22 mouse cellular contexts compared by ENCODE assay signal in the genomic region with DNA sequence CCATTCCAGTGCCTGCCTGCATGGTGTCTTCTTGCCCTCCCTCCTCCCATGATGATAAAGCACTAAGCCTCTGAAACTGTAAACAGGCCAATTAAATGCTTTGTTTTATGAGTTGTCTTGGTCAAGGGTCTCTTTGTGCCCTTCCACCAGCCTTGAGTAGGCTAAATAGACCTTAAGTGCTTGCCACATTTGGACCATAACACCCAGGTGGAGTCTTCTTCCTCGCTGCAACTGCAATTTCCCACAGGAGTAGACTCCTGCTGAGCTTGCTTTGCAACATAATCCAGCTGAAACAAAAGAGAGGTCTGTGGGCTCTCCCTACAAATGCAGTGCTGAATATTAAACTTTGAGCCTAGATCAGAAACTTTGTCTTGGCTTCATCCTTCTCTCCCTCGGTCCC. TPM values are rescaled to one million over a fixed set of nuclear protein-coding genes. Genes with fewer than 3 reads are reported as not detected.
DNase-seq lines count a peak whose midpoint lies in the region; ATAC-seq and TF ChIP-seq lines count a peak whose summit lies in the region.
"Had no signal": no experiment of that assay in that cellular context is flagged by ENCODE, and none has a peak within 500 bp of the region (broad histone marks: within the 10 kb centered on the region; RNA-seq: fewer than 3 reads in every experiment).

No protein-coding gene starts in this region.

- WGBS in cerebellum, adult 2 months = 57% methylated on average over 2 of the region's 2 CpGs
- 17% methylated on average over 2 of the region's 2 CpGs for WGBS in forebrain, embryonic 15.5 days

- no peak overlapping the region for H3K9ac ChIP-seq in forebrain, embryonic 15.5 days (replicated peaks)
- H3K9ac ChIP-seq: embryonic facial prominence, embryonic 12.5 days; forebrain, embryonic 13.5 days had no signal

- no peak for TF ChIP-seq POLR2A in cerebellum, adult 2 months (IDR thresholded peaks at IDR 0.05; ENCODE audit: borderline replicate concordance, insufficient read depth, low read length)

- ATAC-seq in forebrain, embryonic 15.5 days (replicated peaks) = no peak
- ATAC-seq: CD4-positive, CD25-positive, alpha-beta regulatory T cell, adult 4 months; forebrain, embryonic 13.5 days; forebrain, embryonic 16.5 days; Patski had no signal

- H3K9me3 ChIP-seq in forebrain, embryonic 15.5 days = no peaks in the 10 kb centered on the region
- H3K9me3 ChIP-seq: embryonic facial prominence, embryonic 10.5 days; embryonic facial prominence, embryonic 12.5 days; forebrain, embryonic 13.5 days; G1E had no signal

- H3K36me3 ChIP-seq in forebrain, embryonic 15.5 days = no peaks in the 10 kb centered on the region
- H3K36me3 ChIP-seq: embryonic facial prominence, embryonic 10.5 days; embryonic facial prominence, embryonic 12.5 days; G1E had no signal

- DNase-seq in cerebellum, adult 2 months = no peak
- no peak for DNase-seq in cerebellum, postnatal 10 days
- DNase-seq in R1 (ENCODE audit: low read depth, low spot score) = peak; percentile 93
- DNase-seq in ZHBTc4 (ENCODE audit: low read depth, low spot score) = peak; percentile 89
- DNase-seq in adrenal gland, adult 8-10 months = no peak
- DNase-seq: adrenal gland, adult 2 months; adrenal gland, postnatal 14 days; adrenal gland, postnatal 36 days; B cell, adult 2 months; cerebellum, adult 11-12 months; cerebellum, adult 8-10 months; cerebellum, adult 9-11 months; cerebellum, postnatal 25 days had no signal

- no peak overlapping the region for H3K4me3 ChIP-seq in cerebellum, adult 2 months (replicated peaks; ENCODE audit: insufficient read depth, low read depth, low read length)
- H3K4me3 ChIP-seq in forebrain, embryonic 15.5 days = no peak overlapping the region
- H3K4me3 ChIP-seq: embryonic facial prominence, embryonic 10.5 days; embryonic facial prominence, embryonic 12.5 days; forebrain, embryonic 13.5 days had no signal

- no peak overlapping the region for H3K4me2 ChIP-seq in forebrain, embryonic 15.5 days (replicated peaks)
- H3K4me2 ChIP-seq: embryonic facial prominence, embryonic 12.5 days; forebrain, embryonic 13.5 days had no signal

- no peak for TF ChIP-seq CTCF in cerebellum, adult 2 months (IDR thresholded peaks at IDR 0.05; ENCODE audit: borderline replicate concordance, insufficient read depth, low read depth, low read length)

- H3K27me3 ChIP-seq in cerebellum, adult 2 months (ENCODE audit: control insufficient read depth, insufficient read depth, low read length) = no peaks in the 10 kb centered on the region
- no peaks in the 10 kb centered on the region for H3K27me3 ChIP-seq in forebrain, embryonic 15.5 days
- H3K27me3 ChIP-seq: CH12.LX; embryonic facial prominence, embryonic 12.5 days; forebrain, embryonic 13.5 days had no signal

- H3K4me1 ChIP-seq in cerebellum, adult 2 months (ENCODE audit: control insufficient read depth, insufficient read depth, low read length) = peaks cover 15% of the 10 kb centered on the region
- no peaks in the 10 kb centered on the region for H3K4me1 ChIP-seq in forebrain, embryonic 15.5 days
- H3K4me1 ChIP-seq: embryonic facial prominence, embryonic 10.5 days; embryonic facial prominence, embryonic 12.5 days; forebrain, embryonic 13.5 days had no signal

- H3K27ac ChIP-seq in cerebellum, adult 2 months (ENCODE audit: insufficient read depth, low read length) = peak overlapping the region; percentile 67
- H3K27ac ChIP-seq in forebrain, embryonic 15.5 days (replicated peaks) = no peak overlapping the region
- H3K27ac ChIP-seq: embryonic facial prominence, embryonic 10.5 days; embryonic facial prominence, embryonic 12.5 days; forebrain, embryonic 13.5 days had no signal

RNA-seq across cellular contexts. Expression of gene Reln, which starts 35.5 kb away (rescaled TPM):
- 184 and 204 TPM in 2 replicates for polyA plus RNA-seq in cerebellum, adult 2 months (2012; rRNA removed)
- total RNA-seq in adrenal gland, adult 8-10 months (2022) = 1 to 10 TPM in 2 of 4 experiments, under 1 TPM in 2; 0.83 to 2.4 (median 1.4) TPM
- 46.7 and 47.6 TPM in 2 replicates for polyA plus RNA-seq in forebrain, embryonic 15.5 days (2015; fragmentation: Nextera tagmentation; extraction: Ambion mirVana)
- polyA plus RNA-seq: Patski had no signal

Comparison
In these comparisons a context has a peak if more than half of its experiments do, and no peak if none do; other contexts are left out.
1. DNase-seq: peak in R1 (single experiment) and ZHBTc4 (single experiment); none in cerebellum, adult 2 months (0 of 2), cerebellum, postnatal 10 days (0 of 2) and adrenal gland, adult 8-10 months (single experiment).